Mouse (Mus musculus) right cerebral cortex, postnatal 14 days (tissue): Measurements from ENCODE around the gene Card19.
A peak's percentile ranks its signal among the peaks of the same experiment; 100 is the strongest.

Source experiments
- DNase-seq: peaks from one replicate; pipeline ENCODE4 v3.0.0; 2022

Card19 gene

DNA sequence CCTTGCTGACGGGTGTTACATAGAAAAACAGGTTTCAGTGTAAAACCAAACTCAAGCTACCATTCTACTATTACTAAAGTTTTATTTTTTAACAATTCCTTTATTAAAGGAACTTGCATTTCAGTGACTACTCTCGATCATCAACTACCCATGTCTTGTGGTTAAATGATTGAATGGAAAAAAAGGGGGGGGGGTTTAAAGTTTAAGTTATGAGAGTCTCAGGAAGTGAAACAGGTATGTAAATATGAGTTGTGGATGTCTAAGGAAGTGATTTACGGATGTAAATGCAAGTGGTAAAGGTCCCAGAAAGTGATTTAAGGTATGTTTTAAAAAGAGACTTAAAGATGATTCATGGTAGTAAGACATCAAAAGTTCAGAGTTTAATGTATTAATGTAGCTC lies 9.3 kb upstream of the Card19 start:
- no peak for DNase-seq

DNA sequence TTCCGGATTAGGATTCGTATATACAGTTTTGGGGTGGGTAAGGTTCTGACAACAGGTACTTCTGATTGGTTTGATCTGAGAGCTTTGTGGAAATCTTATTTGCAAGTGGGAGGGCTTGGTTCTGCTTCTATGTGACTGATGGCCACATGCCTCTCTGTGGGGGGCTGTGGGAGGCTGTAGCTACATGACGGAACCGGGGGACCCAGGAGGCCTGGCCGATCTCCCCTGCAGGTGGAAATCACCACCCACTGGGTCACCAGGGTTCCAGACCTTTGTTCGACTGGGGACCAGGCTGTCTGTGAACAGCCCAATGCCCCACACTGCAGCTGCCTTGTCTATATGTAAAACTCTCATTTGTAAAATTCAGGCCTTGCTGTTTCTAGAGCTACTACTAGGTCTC lies 8.9 kb upstream of the Card19 start:
- DNase-seq, result no peak

DNA sequence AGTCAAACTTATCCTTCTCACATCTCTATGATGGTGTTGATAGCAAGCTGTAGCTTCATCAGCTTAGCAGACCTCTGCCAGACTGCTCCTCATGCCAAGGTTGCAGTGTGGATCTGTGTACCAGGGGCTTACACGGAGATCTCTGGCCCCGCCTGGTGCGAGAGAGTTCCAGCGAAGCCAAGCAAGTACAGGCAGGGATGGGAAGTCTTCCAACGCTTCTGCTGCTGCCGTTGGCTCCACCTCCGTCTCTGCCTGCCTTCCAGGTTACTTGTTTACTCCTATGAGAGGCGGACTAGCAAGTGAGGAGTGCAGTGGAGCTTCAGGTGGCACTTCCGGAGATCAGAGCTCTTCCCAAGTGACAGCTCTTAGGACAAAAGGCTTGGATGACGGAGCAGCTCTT lies 8.5 kb upstream of the Card19 start:
- DNase-seq, result no peak

DNA sequence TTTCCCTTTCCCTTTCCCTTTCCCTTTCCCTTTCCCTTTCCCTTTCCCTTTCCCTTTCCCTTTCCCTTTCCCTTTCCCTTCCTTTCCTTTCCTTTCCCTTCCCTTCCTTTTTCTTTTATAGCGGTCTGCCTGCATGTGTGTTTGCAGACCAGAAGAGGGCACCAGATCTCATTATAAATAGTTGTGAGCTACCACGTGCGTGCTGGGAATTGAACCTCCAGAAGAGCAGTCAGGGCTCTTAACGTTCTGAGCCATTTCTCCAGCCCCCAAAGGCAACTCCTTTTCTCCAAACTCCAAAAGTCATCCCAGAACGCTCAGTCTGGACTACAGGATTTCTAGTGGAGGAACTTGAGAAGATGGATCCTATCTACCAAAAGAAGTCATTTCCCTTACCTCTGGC lies 5.1 kb upstream of the Card19 start:
- DNase-seq, result no peak

DNA sequence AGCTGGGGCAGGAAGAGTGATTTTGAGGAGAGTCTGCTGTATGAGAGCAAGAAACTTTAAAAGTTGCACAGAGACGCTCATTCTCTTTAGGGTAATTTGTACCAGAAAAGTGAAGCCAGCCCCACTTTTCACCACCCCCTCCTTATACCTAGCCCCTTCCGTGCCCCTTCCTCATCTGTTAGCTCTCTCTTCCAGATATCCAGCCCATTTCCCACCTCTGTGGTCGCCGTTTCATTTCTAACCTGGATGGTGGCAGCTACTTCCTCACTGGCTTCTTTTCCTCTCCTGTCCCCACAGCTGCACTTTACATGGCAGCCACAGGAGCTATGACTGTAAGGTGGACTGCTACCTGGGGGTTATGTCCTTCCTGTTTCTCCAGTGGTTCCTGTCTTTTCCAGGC lies 3.5 kb upstream of the Card19 start:
- DNase-seq, result no peak

DNA sequence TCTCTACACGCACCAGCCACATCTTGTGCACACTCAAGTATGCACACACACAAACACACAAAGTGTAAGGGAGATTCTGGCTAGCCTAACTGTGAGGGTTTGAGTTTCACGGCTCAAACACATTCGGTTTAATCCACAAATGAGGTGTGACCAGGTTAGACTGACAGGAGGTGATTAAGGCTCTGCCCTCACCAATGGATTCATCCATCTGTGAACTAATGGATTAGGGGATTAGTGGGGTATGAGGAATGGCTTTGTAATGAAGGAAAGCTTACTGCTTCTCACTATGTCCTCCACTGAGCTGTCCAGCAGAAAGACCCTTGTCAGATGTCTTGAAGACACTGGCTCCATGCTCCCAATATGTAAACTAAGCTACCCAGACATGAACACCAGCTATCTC lies 2.8 kb upstream of the Card19 start:
- no peak for DNase-seq

DNA sequence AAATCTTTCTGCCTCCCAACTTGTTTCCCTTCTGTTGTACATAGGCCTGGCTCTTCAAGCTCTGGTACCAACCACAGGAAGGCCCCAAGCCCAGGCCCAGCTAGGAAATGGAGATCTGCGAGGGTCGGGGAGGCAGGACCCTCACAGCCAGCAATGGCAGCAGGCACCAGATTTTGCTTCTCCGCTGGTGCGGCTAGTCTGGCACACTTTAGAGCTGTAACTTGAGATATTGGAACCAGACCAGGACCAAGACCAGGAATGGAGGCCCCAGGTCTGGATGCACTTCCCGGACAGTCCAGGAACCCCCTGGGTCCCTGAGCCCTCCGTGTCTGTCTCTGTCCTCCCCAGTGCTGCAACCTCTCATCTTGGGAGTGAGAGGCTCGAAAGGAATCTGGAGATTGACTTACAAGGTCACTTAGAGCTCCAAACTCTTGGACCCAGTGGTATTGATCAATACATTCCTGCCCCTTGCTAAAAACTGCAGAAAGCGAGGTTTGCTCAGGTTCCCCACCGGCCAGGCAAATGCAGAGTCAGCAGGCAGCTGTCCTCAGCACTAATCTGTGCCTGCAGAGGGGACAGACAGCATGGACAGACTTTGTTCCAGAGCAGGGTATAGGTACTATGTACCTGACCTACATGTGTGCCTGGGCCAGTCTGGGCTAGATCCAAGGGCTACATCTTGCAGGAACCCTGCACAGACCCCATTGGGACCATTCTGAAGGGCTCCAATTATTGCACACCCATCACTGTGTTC lies 1.1 kb upstream of the Card19 start:
- no peak for DNase-seq

DNA sequence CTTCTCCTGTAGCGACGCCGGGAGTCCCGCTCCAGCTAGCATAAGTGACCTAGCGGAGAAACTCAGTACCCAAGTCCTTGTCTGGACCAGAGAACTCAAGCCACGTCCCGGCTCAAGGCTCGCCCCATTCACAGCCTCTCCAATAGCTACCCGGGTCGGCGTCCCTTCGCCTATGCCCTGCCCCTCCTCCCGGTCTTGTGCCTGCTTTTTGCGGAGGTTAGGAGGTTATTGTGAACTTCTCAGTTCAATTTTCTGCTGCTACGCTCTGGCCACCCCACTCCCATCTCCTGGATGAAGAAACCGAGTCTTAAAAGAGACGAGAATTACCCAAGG lies 349 bp upstream of the Card19 start:
- DNase-seq, result no peak

DNA sequence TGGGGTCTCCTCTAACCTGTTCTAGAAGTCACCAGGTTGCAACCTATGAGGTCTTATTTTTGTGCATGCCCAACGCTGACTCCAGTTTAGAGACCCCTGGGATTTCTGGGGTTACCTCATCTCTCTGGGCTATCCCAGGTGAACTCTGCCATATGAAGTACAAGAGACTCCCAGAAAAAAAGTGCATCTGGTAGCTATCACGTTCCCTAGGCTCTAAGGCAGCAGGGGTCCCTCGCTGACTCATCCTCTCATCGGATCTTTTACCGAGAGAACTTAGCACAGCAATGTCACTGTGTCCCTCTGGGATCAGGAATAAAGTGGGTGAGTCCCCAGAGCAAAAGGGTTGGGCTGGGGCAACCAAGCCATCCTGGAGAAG lies 721 bp downstream of the Card19 start:
- DNase-seq, result no peak

DNA sequence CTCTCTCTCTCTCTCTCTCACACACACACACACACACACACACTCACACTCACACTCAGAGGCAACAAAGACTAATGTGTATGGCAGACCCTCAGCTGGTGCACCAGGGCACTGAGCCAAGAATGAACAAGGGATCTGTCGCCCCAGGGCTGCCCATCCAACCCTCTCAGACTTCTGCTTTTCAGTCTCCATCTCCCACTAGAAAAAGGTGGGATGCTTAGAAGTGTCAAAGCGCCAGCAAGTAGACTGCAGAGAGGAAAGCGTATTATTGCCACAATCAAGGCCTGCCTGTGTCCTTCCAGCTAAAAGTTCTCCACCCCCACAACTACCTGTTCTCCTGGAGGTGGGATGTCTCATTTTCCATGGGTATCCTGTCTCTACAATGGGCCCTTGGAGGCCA lies 1.4 kb downstream of the Card19 start:
- no peak for DNase-seq

DNA sequence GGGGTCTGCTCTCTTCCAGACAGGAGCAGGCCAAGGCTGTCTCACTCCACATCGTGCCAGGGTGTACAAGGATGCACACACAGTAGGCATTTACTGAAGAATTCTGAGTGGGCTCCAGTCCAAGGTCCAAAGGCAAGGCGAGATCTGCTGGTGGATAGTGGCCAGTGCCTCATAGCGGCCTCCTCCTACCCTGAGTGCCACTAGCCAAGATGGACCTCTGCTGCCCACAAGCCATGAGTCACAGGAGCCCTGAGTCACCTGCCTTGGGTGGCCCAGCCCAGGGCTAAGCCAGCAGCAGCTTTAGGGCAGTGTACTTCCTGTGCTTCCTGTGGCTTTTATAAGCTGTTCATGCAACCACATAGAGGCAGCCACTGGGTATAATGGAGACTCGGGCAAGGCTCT lies 2.3 kb downstream of the Card19 start:
- DNase-seq, result no peak

DNA sequence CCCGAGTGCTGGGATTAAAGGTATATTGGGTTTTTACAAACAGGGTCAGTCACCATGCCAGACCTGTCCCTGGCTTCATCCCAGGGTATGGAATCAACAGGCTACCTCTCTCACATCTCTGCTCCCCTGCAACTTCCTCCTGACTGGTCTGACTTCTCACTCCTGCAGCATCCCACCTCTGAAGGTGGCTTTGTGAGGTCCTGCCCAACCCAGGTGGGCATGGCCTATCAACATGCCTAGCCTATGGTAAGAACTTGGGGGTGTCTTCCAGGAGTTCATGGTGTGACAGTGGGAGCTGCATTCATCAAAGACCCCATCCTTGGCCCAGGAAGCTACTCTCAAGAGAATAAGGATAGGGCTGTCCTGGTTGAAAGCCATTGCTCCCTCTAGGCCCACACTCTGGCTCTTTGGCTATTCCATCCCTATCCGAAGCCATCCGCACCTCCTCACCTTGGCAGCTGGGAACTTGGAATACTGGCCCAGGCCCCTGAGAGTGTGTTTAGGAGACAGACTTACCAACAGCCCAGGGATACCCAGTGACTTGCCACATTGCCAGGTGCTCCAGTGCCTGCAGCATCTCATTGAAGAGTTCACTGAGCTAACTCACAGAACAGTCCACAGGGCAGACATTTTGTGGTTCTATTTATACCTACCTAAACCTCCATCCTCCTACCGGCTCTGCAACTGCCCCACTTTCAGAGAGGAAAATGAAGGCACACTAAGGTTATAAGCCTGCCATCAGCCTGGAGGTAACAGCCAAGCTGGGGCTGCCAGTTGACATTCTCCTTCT lies 2.9 kb downstream of the Card19 start:
- no peak for DNase-seq

DNA sequence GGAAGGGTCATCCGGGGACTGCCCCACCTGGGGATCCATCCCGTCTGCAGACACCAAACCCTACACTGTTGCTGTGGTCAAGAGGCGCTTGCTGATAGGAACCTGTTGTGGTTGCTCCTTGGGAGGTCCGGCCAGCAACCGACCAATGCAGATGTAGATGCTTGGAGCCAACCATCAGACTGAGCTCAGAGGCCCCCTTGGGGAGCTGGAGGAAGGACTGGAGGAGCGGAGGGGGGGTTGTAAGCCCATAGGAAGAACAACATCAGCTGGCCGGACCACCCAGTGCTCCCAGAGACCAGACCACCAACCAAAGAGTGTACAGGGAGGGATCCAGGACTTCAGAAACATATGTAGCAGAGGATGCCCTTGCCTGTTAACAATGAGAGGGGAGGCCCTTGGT lies 6.5 kb downstream of the Card19 start:
- DNase-seq, result no peak

DNA sequence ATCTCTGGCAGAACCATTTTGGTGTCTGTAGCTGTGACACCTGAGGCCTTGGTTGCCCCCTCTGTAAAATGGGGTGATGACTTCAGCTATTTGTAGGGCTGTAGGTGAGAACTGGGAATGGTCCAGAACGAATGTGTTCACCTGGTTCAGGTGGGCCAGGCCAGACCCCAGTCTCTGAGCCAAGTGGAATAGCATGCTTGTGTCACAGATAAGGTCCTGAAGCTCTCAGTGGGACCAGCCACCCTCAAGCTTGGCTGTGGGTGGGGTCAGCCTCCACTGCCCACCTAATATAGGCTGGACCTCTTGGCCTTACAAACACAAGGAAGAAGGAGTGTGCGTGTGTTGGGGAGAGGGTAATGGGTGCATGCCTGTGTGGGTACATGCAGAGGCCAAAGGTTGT lies 9.5 kb downstream of the Card19 start:
- DNase-seq, result no peak

DNA sequence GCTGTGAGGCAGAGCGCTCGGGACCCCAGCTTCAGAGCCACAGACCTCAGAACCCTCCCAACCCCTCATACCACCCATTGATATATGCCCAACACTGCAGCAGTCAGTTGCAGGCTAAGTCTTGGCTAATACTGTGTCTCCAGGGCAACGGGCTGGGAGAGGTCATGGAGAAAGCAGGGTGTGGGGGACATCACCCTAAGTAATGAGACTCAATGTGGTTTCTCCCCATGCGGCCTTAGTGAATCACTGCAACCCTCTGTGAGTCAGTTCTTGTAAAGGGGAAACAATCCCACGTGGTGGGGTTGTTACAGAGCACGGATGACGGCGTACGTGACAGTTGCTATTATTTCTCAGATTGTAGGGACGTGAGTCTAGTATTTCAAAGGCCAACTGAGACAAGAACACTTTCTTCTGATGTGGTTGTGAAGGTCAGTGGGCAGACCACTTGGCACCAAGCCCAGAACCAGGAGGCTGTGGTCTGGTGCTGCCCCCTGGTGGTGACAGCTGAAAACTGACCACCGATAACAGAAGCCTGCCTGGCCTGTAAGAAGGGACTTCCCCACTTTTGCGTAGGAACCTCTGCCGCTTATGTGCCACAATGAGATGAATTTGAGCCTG lies 10.3 kb downstream of the Card19 start:
- DNase-seq, result peak; percentile 82

DNA sequence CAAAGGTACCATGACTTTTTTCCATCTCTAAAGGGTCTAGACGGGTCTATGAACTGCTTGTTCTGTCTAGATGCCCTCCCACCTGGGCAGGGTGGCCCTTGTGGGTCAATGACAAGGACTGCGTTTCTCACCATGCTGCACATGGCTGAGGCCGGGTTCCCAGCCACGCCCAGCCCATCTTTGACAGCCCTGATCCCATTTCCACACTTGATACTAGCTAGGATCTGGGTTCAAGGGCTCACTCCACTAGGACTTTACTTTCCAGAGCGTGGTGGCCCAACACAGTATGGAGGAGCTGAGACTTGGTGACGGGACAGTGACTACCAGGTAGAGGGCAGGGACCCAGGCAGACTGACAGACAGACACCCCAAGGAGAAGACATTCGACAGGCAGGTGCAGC lies 13.3 kb downstream of the Card19 start:
- DNase-seq, result no peak

DNA sequence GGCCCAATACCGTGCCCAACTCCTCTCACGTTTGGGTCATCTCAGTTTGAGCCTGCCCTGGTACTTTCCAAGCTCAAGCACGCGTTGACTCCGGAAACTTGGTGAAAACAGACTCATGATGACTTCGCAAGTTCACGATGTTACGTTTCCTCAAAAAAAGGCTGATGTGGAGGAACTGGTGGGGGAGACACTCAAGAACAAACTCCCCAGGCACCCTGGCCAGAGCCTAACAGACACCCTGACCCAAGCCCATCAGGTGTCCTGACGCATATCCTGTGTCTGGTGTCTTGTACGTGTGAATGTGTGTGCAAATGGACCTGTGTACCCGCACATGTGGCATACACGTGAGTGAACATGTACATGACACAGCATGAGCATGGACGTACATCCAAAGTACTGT lies 15.1 kb downstream of the Card19 start:
- DNase-seq, result no peak

DNA sequence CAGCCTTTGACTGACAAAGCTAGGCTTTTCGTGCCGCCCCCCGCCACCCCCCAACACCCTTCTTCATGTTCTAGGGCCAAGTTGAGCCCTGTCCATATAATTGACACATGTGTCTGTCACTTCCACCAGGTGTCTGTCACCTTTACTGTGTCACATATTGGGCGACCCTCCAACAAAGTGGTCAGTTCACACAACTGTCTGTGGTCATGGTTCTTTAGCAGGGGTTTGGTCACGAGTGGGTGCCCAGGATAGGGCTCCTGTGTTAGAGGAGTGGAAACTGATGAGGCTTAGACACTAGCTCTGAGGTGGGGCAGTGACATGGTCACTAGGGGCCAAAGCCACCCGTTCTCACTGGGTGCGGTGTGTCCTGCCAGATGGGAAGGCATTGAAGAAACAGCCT lies 15.9 kb downstream of the Card19 start:
- no peak for DNase-seq

DNA sequence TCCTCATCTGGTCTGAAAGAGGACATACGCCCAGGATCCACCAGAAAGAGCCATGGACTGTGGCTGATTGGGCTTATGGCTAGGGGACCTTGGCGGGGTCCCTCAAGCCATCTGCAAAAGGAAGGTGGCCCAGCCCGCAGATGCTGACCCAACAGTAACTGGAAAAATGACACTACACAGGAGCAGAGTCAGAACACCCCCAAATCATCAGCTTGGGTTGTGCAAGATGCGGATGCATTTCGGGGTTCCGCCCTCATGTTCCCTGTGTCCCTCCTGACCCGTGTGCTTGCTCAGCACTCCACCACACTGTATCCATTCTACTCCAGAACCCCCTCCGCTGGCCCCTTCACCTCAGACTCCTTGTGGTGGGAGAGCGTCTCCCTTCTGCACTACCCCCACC lies 17.1 kb downstream of the Card19 start:
- DNase-seq, result no peak

DNA sequence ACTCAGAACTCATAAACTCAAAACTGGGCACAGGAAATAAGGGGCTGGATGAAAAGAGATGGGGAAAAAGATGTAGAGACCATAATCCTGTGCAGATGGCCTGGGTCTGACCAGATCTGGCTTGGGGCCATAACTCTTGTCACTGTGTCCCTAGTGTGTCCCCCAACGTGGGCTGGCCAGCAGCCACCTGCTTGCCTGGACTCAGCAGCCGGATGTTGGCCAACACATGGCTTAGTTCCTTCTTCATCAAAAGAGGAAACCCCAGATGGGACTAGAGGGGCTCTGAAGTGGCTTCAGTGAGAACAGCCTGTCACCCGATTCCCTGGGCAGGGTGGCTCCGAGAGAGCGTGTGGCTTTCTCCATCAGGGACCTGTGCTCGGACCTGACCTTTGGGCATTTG lies 19.1 kb downstream of the Card19 start:
- DNase-seq, result no peak

DNA sequence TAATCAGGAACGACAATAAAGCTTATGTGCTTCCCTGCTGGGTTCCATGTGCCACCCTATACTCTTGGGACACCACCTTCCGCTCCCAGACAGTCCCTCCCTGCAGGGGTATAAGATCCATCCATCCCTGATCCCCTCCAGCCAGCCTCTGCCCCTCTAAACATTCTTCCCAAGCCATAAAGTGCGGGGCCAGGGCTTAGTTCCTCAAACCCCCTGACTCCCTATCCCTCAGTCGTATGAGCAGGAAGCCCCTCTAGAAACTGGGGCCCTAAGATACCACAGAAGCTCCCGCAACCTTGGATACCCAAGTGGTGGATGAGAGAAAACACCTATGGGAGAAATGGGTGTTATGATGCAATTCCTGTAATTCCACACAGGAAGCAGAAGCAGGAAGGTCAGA lies 19.6 kb downstream of the Card19 start:
- DNase-seq, result no peak

DNA sequence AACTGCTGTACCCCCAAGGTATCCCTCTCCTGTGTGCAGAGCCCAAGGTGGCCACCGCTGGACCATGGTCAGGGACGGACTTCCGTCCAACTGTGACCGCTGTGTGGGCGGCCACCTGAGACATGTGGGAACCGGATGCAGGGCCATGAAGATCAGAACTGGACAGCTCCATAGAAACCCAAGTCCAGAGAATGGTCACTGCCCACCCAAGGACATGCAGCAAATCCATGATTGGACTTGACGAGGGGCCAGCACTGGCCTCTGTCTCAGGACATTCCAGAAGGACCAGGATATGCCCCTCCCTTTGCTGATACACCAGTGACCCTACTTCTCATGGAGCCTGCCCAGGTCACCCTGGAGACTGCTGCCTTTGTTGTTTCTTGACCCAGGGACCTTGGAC lies 20.2 kb downstream of the Card19 start:
- DNase-seq, result no peak

DNA sequence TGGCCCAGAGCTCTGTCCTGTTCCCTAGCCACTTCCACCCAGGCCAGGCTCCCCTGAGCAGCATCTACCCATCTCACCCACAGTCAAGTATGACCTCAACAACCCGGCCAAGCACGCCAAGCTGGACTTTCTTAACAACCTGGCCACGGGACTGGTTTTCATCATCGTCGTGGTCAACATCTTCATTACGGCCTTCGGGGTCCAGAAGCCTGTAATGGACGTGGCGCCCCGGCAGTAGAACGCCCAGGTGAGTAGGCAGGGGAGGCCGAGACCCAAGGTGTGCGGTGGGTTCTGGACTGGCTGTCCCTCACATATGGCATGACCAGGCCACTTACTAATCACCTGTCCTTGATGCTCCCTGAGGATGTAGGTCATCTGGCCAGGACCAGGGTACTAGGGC lies 21.0 kb downstream of the Card19 start:
- DNase-seq, result no peak

DNA sequence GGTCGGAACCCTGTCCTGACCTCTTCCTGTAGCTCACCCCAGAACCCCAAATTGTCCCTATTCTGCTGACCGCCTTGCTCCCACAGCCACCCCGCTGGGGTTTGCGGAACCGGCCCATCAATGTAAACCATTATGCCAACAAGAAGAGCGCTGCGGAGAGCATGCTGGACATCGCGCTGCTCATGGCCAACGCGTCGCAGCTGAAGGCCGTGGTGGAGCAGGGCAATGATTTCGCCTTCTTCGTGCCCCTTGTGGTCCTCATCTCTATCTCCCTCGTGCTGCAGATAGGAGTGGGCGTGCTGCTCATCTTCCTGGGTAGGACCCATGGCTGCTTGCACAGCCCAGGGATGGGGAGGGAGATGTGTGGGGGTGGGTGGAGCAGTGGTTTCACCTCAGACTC lies 22.2 kb downstream of the Card19 start:
- no peak for DNase-seq
